Mouse (Mus musculus): ENCODE measurements around the gene Slc35f6. TPM values are rescaled to one million over a fixed set of nuclear protein-coding genes. Genes with fewer than 3 reads are reported as not detected.

The Slc35f6 gene
- polyA plus RNA-seq, 1 experiment: 60.0 TPM

DNA sequence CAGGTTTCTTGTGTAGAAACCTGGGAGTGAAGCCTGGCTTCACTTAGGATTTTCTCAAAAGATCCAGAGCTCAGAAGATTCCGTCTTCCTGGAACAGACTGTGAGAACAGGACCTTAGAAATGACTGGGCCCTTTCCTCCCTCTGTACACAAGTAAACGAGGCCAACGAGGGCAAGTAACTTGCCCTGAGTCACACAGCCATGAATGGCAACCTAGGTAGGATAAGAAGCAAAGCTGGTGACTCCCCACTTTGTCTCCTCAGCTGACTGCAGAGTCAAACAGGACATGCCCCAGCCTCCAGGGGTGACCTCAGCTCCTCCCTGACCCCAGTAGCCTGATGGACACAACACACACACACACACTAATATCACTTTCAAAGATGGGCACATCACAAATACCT lies 22.4 kb upstream of the Slc35f6 start:
- TF ChIP-seq POLR2A (IDR thresholded peaks at IDR 0.05; ENCODE audit: extremely low read depth, insufficient read depth, low read length): no peak
- no peak for TF ChIP-seq CTCF (IDR thresholded peaks at IDR 0.05; ENCODE audit: extremely low read depth, insufficient read depth, low read length)
- Histone ChIP-seq H3K4me3 (ENCODE audit: insufficient read depth, low read length) (no peak overlapping the region), H3K27ac (ENCODE audit: insufficient read depth, low read length) (no peak overlapping the region), H3K4me1 (ENCODE audit: control insufficient read depth, insufficient read depth, low read length) (peaks cover 3% of the 10 kb centered on the region)

DNA sequence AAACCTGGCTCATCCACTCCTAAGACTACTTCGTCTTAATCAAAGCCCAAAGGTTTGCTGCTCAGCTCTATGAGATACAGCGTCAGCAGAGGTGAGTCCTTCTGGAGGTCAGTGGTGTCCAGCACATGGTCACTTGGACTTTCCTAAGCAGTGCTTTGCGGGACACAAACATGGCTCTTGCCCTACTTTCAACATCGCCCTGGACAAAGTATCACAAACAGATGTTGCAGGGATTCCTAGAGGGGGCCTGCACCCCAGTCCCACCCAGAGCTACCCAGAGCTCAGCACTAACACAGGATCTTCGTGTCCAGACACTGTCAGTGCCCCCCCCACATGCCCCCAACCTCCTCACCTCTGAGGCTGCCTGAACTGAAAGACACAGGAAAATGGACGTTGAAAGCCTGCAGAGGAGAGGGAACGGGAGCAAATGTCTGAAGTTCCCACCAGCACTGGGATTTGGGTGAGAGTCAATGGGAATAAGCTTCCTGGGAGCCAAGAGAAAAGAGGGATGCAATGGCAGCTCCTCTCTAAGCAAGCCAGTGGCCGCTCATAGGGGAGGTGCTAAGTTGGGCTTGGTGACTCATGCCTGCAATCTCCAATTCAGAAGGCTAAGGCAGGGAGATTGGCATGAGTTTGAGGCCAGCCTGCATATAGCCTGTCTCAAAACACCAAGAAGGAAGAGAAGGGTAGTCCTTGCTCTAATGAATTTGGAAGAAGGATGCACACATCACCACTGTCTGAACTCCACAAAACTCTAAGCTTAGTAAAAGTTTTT lies 21.2 kb upstream of the Slc35f6 start:
- Histone ChIP-seq H3K27ac (ENCODE audit: insufficient read depth, low read length) (no peak overlapping the region), H3K4me3 (ENCODE audit: insufficient read depth, low read length) (no peak overlapping the region), H3K4me1 (ENCODE audit: control insufficient read depth, insufficient read depth, low read length) (peaks cover 6% of the 10 kb centered on the region)
- TF ChIP-seq POLR2A (IDR thresholded peaks at IDR 0.05; ENCODE audit: extremely low read depth, insufficient read depth, low read length): no peak
- no peak for TF ChIP-seq CTCF (IDR thresholded peaks at IDR 0.05; ENCODE audit: extremely low read depth, insufficient read depth, low read length)

DNA sequence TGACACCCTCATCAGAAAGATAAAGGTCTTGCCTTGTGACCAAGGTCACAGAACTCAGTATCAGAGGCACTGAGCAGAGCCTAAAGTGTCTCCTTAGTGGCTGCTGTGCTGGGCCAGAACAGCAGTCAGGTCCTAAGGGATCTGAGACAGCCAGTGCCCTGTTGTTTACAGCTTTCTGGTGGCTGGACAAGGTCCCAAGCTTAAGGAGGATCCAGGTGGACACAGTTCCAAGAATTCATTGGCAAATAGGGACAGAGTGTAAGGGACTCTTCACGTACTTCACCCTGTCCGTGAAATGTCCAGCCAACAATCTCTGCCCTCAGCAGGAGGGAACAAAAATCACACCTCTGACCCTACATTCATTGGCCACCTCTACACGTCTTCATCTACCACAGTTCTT lies 19.2 kb upstream of the Slc35f6 start:
- no peak overlapping the region for H3K4me3 ChIP-seq (ENCODE audit: insufficient read depth, low read length)
- TF ChIP-seq CTCF (IDR thresholded peaks at IDR 0.05; ENCODE audit: extremely low read depth, insufficient read depth, low read length) (no peak), POLR2A (IDR thresholded peaks at IDR 0.05; ENCODE audit: extremely low read depth, insufficient read depth, low read length) (no peak)
- H3K27ac ChIP-seq (ENCODE audit: insufficient read depth, low read length): no peak overlapping the region
- H3K4me1 ChIP-seq (ENCODE audit: control insufficient read depth, insufficient read depth, low read length): peaks cover 2% of the 10 kb centered on the region

DNA sequence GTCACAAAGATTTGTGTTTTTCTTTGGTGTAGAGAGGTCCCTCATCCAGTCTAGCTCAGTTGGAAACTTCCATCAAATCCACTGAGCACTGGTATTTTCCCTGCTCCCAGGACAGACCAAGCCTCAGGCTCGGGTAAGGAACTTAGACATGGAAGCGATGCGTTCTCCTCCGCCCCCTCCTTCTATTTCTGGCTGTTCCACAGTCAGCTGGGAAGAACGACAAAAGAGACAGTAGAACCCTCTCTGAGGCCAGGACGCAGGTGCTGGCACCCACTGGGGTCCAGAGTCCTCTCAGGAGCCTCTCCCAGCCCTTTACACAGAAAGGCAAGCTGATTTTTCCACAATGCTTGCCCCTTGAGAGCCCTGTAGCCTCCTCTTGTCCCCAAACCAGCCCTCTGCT lies 17.3 kb upstream of the Slc35f6 start:
- no peak for TF ChIP-seq CTCF (IDR thresholded peaks at IDR 0.05; ENCODE audit: extremely low read depth, insufficient read depth, low read length)
- 0 out of 2 replicates have a peak, but pooled peaks have one; percentile 17 for TF ChIP-seq POLR2A (IDR thresholded peaks at IDR 0.05; ENCODE audit: extremely low read depth, insufficient read depth, low read length)
- Histone ChIP-seq H3K4me3 (ENCODE audit: insufficient read depth, low read length) (no peak overlapping the region), H3K4me1 (ENCODE audit: control insufficient read depth, insufficient read depth, low read length) (peaks cover 2% of the 10 kb centered on the region), H3K27ac (ENCODE audit: insufficient read depth, low read length) (no peak overlapping the region)

DNA sequence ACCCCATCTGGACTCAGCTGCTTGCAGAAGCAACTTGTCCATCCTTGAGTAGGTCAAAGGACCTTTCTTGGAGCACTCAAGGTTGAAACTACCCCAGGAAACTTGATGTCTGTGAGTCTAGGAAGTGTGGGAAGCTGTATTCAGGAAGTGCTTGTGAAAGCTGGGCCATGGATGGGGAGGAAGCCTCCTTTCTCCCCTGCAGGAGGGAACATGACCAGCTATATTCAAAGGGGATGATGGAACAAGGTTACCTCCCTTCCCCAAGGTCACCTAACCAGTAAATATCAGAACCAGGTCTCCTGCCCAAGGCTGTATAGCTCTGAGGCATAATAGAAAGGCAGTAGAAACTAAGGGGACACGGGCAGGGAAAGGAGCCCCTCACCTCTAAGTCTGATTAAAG lies 15.6 kb upstream of the Slc35f6 start:
- H3K4me3 ChIP-seq (ENCODE audit: insufficient read depth, low read length): no peak overlapping the region
- no peak overlapping the region for H3K27ac ChIP-seq (ENCODE audit: insufficient read depth, low read length)
- H3K4me1 ChIP-seq (ENCODE audit: control insufficient read depth, insufficient read depth, low read length): peaks cover 2% of the 10 kb centered on the region
- no peak for TF ChIP-seq CTCF (IDR thresholded peaks at IDR 0.05; ENCODE audit: extremely low read depth, insufficient read depth, low read length)
- TF ChIP-seq POLR2A (IDR thresholded peaks at IDR 0.05; ENCODE audit: extremely low read depth, insufficient read depth, low read length): no peak

DNA sequence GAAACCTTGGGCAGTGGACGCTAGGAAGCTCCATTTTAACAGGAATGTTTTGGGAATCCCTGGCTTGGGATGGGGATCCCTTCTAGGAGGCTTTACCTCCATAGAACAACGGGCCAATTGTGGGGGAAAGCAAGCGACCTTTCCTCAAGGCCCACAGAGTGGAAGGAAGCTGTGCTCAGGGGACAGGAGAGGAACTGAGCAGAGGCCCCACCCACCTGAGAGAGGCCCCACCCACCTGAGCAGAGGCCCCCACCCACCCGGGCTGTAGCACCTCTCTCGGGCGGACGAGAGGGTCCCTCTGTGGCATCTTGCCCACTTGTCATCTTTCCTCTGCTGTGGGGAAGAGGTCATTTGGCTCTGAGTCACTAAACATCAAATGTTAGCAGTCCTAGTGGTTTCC lies 10.7 kb upstream of the Slc35f6 start:
- no peak overlapping the region for H3K4me3 ChIP-seq (ENCODE audit: insufficient read depth, low read length)
- H3K4me1 ChIP-seq (ENCODE audit: control insufficient read depth, insufficient read depth, low read length): no peaks in the 10 kb centered on the region
- TF ChIP-seq POLR2A (IDR thresholded peaks at IDR 0.05; ENCODE audit: extremely low read depth, insufficient read depth, low read length) (no peak), CTCF (IDR thresholded peaks at IDR 0.05; ENCODE audit: extremely low read depth, insufficient read depth, low read length) (no peak)
- no peak overlapping the region for H3K27ac ChIP-seq (ENCODE audit: insufficient read depth, low read length)

DNA sequence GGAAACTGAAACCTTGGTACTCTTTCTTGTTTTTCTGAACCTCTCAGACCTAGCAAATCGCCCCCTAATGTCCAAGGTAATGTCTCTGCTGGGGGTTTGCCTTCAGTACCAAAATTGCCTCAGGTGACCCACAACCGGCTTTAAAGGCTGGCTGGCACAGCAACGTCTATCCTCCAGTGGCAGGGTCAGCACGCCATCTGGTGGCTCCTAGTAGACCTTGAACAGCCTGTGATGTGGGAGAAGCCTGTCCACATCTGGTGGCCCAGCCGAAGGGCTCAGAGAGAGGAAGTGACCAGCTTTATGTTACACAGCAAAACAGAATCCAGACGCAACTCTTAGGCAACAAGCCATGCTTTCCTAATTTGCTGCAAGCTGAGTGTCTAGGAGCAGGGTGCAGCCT lies 9.7 kb upstream of the Slc35f6 start:
- peak; percentile 77 for TF ChIP-seq CTCF (IDR thresholded peaks at IDR 0.05; ENCODE audit: extremely low read depth, insufficient read depth, low read length)
- no peak for TF ChIP-seq POLR2A (IDR thresholded peaks at IDR 0.05; ENCODE audit: extremely low read depth, insufficient read depth, low read length)

DNA sequence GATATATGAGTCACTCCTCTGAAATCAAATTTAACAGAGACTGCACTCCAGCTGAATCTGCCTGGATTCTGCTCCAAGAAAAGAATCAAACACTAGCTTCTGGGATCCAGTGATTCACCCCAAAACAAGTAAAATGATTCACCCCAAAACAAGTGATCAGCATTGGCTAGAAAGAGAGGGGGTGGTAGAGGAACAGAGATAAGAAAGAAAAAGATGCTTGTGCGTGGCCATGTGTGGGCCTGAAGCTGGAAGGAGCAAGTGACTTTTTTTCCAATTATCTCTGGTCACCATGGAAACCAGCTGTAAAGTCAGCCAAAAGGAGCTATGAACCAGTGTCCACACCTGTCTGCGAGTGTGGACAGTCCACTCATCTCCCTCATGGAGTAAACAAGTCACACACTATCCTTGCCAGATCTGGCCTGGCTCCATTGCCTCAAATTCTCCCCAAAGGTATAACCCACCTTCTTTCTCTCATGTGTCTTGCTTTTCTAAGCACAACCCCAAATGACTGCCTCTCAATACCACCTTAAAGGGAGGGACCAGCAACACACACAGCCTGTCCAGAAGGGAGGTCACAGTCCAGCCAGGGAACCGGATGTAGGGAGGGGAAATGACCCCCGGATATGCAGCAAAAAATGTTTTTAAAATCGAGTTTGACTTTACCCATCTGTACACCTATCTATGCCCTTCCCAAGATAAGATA lies 4.1 kb upstream of the Slc35f6 start:
- Histone ChIP-seq H3K4me3 (ENCODE audit: insufficient read depth, low read length) (no peak overlapping the region), H3K27ac (ENCODE audit: insufficient read depth, low read length) (peak overlapping the region; percentile 80; the same call in 1 of the 2 replicates), H3K4me1 (ENCODE audit: control insufficient read depth, insufficient read depth, low read length) (peaks cover 5% of the 10 kb centered on the region; the same call in 1 of the 2 replicates)
- TF ChIP-seq CTCF (IDR thresholded peaks at IDR 0.05; ENCODE audit: extremely low read depth, insufficient read depth, low read length): no peak
- no peak for TF ChIP-seq POLR2A (IDR thresholded peaks at IDR 0.05; ENCODE audit: extremely low read depth, insufficient read depth, low read length)

More for the DNA sequence above, 9.7 kb upstream of the Slc35f6 start:
- Histone ChIP-seq H3K4me3 (ENCODE audit: insufficient read depth, low read length) (no peak overlapping the region), H3K4me1 (ENCODE audit: control insufficient read depth, insufficient read depth, low read length) (no peaks in the 10 kb centered on the region), H3K27ac (ENCODE audit: insufficient read depth, low read length) (no peak overlapping the region)

DNA sequence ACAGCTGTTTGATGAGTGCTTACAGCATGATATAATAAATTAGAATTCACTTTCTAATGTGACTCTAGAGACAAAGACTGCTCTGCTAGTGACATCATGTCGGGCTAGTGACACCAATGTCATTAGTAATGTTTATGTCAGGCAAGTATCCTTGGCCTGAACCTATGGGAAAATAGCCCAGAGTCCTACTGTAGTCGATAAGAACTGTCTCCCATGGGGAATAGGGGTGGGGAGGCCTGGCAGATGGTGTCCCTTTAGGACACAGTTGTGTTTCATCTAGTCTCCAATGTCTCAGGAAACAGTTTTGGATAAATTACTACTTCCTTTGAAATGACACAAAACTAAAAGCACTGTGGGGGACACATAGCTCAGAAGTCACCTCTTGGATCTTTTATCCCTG lies 1.7 kb upstream of the Slc35f6 start:
- no peak overlapping the region for H3K4me3 ChIP-seq (ENCODE audit: insufficient read depth, low read length)
- peaks cover 10% of the 10 kb centered on the region; the same call in 1 of the 2 replicates for H3K4me1 ChIP-seq (ENCODE audit: control insufficient read depth, insufficient read depth, low read length)
- TF ChIP-seq POLR2A (IDR thresholded peaks at IDR 0.05; ENCODE audit: extremely low read depth, insufficient read depth, low read length) (no peak), CTCF (IDR thresholded peaks at IDR 0.05; ENCODE audit: extremely low read depth, insufficient read depth, low read length) (no peak)
- H3K27ac ChIP-seq (ENCODE audit: insufficient read depth, low read length): no peak overlapping the region

Measured in cortical plate, adult 2 months (tissue).